Mouse (Mus musculus): ENCODE measurements around the gene Phf10.
"Not testable (repeated sequence)": the region's sequence is repeated elsewhere in the genome, so short reads cannot be mapped to it uniquely, and the experiment has no call there.

- TF ChIP-seq CTCF (conservative IDR thresholded peaks at IDR 0.05; ENCODE audit: low read length); NANOG (IDR thresholded peaks at IDR 0.05; ENCODE audit: borderline replicate concordance, low read length); POU5F1 (IDR thresholded peaks at IDR 0.05; ENCODE audit: borderline replicate concordance, low read length): not testable (repeated sequence)
Measured at GRCm38 (mm10) chr17:14977718-14978361, 16.8 kb upstream of the Phf10 start.
